Mouse (Mus musculus) forebrain, embryonic 16.5 days (tissue): ENCODE measurements at regions not wholly inside any gene's neighbourhood (a gene's known extent, or its start where the extent isn't known, plus 50 kb on each side); places are given as distances from the start of the nearest gene placed in this dataset.

Experiments used
- ATAC-seq: fragments of 200-750 bp; cut with Nextera tagmentation; 2 replicates; pipeline ENCODE4 v1.8.0; 2017; ENCODE audit warnings: mild to moderate bottlenecking, moderate library complexity
- H3K27ac ChIP-seq: fragments of 300-500 bp; sonication (generic); 2 replicates; pipeline ENCODE4 v1.5.1; 2014; ENCODE audit warnings: low read length, control low read depth
- H3K27me3 ChIP-seq: fragments of 300-500 bp; sonication (generic); replicated peaks from 2 replicates; pipeline ENCODE4 v1.6.1; 2014; ENCODE audit warnings: low read length; ENCODE audit not compliant: control insufficient read depth, insufficient read depth
- H3K36me3 ChIP-seq: fragments of 300-500 bp; sonication (generic); 2 replicates; pipeline ENCODE4 v1.6.1; 2014; ENCODE audit not compliant: control insufficient read depth, insufficient read depth
- H3K4me1 ChIP-seq: fragments of 300-500 bp; sonication (generic); replicated peaks from 2 replicates; pipeline ENCODE4 v1.6.1; 2014; ENCODE audit warnings: low read length; ENCODE audit not compliant: control insufficient read depth, insufficient read depth
- H3K4me2 ChIP-seq: fragments of 300-500 bp; sonication (generic); 2 replicates; pipeline ENCODE4 v1.6.1; 2014; ENCODE audit warnings: mild to moderate bottlenecking, low read length, control low read depth
- H3K4me3 ChIP-seq: fragments of 300-500 bp; sonication (generic); replicated peaks from 2 replicates; pipeline ENCODE4 v1.5.1; 2014; ENCODE audit warnings: mild to moderate bottlenecking, low read length, control low read depth
- H3K9ac ChIP-seq: fragments of 300-500 bp; sonication (generic); replicated peaks from 2 replicates; pipeline ENCODE4 v1.6.1; 2014; ENCODE audit warnings: low read depth, low read length, control low read depth
- H3K9me3 ChIP-seq: fragments of 300-500 bp; sonication (generic); 2 replicates; pipeline ENCODE4 v1.6.1; 2016; ENCODE audit warnings: low read length; ENCODE audit not compliant: control insufficient read depth
- WGBS: fragments of 180-500 bp; shearing (Covaris S2); extraction: QIAGEN DNeasy Blood & Tissue Kit; methylation state at CpG from one replicate; pipeline ENCODE4 v1.1.7; 2014; 5-methylcytosine and 5-hydroxymethylcytosine counted together

DNA sequence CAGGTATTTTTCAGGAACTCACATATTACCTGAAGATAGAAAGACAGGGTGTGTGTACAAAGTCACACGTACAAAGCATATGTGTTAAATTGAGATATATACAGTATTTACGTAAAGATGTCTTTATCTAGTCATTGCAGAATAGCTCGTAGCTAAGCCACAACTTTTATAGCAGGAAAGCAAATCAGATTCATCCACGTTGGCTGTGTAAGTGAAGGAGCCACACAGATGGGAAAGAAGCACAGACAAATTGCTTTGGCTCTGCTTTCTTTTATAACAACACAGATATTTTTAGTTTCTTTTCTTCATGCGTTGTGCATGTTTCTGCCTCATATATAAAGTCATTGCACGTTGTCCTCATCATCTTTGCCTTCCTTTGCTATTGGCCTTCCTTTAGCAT, 610.6 kb downstream of the Cetn3 start:
- Histone ChIP-seq H3K4me3 (no peak overlapping the region), H3K4me1 (no peaks in the 10 kb centered on the region), H3K36me3 (no peaks in the 10 kb centered on the region), H3K9ac (no peak overlapping the region), H3K4me2 (no peak overlapping the region), H3K9me3 (no peaks in the 10 kb centered on the region), H3K27me3 (no peaks in the 10 kb centered on the region), H3K27ac (peak overlapping the region; percentile 48)
- ATAC-seq = peak; percentile 54; the same call in 1 of the 2 replicates
- WGBS = 67% methylated on average over 6 of the region's 6 CpGs

GRCm38 (mm10) chr13:82413677-82414076, 630.8 kb downstream of the Cetn3 start:
- 79% methylated on average over 3 of the region's 3 CpGs for WGBS
- no peak overlapping the region for H3K9ac ChIP-seq

DNA sequence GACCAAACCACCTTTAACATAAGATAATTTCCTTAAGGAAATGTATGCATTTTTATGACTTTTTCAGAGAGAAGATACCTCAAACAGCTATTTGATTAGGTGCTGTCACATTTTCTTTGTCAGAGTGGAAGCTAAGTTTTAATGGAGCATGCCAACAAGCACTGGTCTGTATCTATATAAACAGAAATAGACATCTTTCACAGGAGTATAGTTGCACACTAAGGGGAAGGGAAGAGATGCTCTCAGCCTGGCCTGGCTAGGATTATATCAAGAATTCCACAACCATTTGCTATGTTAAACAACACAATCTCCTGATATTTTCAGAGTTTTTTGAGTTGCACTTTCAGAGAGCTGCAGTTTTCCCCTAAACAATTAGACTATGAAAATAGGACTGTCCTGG, 638.1 kb downstream of the Cetn3 start:
- Histone ChIP-seq H3K27ac (no peak overlapping the region), H3K27me3 (no peaks in the 10 kb centered on the region), H3K4me2 (no peak overlapping the region), H3K9ac (no peak overlapping the region), H3K4me1 (peaks cover 8% of the 10 kb centered on the region; the same call in 1 of the 2 replicates), H3K4me3 (no peak overlapping the region), H3K9me3 (no peaks in the 10 kb centered on the region), H3K36me3 (no peaks in the 10 kb centered on the region)
- ATAC-seq = no peak

More at GRCm38 (mm10) chr13:82413677-82414076, 630.8 kb downstream of the Cetn3 start:
- H3K27me3 ChIP-seq = no peaks in the 10 kb centered on the region
- H3K36me3 ChIP-seq = no peaks in the 10 kb centered on the region
- H3K4me1 ChIP-seq = no peaks in the 10 kb centered on the region
- H3K4me3 ChIP-seq = no peak overlapping the region
- H3K27ac ChIP-seq = no peak overlapping the region
- no peaks in the 10 kb centered on the region for H3K9me3 ChIP-seq
- no peak for ATAC-seq
- no peak overlapping the region for H3K4me2 ChIP-seq

DNA sequence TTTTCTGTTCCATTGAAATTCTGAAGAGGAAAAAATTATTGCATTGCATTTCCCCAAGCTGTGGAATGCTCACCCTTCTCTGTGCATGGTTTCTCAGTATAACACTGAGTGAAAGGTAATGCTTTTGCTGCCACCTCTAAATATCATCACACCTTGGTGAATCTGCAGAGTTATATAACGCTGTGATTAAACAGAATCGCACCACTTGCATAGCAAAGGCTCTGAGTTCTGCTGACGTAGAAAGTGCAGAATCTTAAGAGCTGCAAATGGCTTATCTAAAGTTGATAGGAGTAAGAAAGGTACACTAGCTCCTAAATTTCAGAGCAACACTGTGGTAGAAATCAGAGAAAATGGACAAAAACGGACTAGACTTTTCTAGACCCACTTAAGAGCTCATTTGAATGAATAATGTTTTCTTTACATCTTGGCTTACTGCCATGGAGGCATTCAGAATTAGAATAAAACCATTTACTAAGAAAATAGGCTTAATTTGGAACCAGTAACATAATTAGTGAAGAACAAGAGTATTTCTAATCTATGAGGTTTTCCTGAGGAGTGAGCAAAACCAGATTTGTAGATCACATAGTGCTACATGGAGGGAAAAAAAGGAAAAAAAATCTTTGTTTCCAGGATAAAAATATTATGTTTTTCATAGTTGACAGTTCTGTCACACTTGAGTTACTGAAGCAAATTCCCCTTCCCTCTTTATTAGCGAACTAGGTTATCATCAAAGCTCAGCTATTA, 641.2 kb downstream of the Cetn3 start:
- Histone ChIP-seq H3K27me3 (no peaks in the 10 kb centered on the region), H3K9ac (no peak overlapping the region), H3K27ac (no peak overlapping the region), H3K36me3 (no peaks in the 10 kb centered on the region), H3K4me2 (no peak overlapping the region), H3K4me3 (no peak overlapping the region), H3K4me1 (peaks cover 8% of the 10 kb centered on the region; the same call in 1 of the 2 replicates), H3K9me3 (no peaks in the 10 kb centered on the region)
- WGBS = 34% methylated on average over 5 of the region's 5 CpGs
- peak; percentile 47; the same call in 1 of the 2 replicates for ATAC-seq

- Histone ChIP-seq H3K27ac (no peak overlapping the region), H3K27me3 (no peaks in the 10 kb centered on the region), H3K36me3 (no peaks in the 10 kb centered on the region), H3K4me2 (no peak overlapping the region), H3K4me3 (no peak overlapping the region), H3K4me1 (peaks cover 8% of the 10 kb centered on the region; the same call in 1 of the 2 replicates), H3K9me3 (no peaks in the 10 kb centered on the region), H3K9ac (no peak overlapping the region)
- peak; percentile 64 for ATAC-seq
- 32% methylated on average over 10 of the region's 10 CpGs for WGBS
Observed at GRCm38 (mm10) chr13:82424732-82425341, 642.0 kb downstream of the Cetn3 start.

- Histone ChIP-seq H3K9ac (no peak overlapping the region), H3K4me1 (no peaks in the 10 kb centered on the region), H3K9me3 (no peaks in the 10 kb centered on the region), H3K4me2 (no peak overlapping the region), H3K36me3 (no peaks in the 10 kb centered on the region), H3K27ac (no peak overlapping the region), H3K4me3 (no peak overlapping the region), H3K27me3 (no peaks in the 10 kb centered on the region)
- WGBS = 65% methylated on average over 2 of the region's 2 CpGs
- no peak for ATAC-seq
Observed at GRCm38 (mm10) chr13:82432411-82432810, 649.5 kb downstream of the Cetn3 start.

GRCm38 (mm10) chr13:82439294-82439693, 656.4 kb downstream of the Cetn3 start:
- Histone ChIP-seq H3K27ac (no peak overlapping the region), H3K27me3 (no peaks in the 10 kb centered on the region), H3K36me3 (no peaks in the 10 kb centered on the region), H3K4me1 (no peaks in the 10 kb centered on the region), H3K4me2 (no peak overlapping the region), H3K4me3 (no peak overlapping the region), H3K9me3 (no peaks in the 10 kb centered on the region), H3K9ac (no peak overlapping the region)
- no peak for ATAC-seq
- WGBS = 95% methylated on average over 1 of the region's 1 CpGs

GRCm38 (mm10) chr13:82453650-82454049, 670.8 kb downstream of the Cetn3 start:
- no peak overlapping the region for H3K4me2 ChIP-seq
- no peak overlapping the region for H3K9ac ChIP-seq
- H3K4me1 ChIP-seq = no peaks in the 10 kb centered on the region
- H3K27me3 ChIP-seq = no peaks in the 10 kb centered on the region
- no peak overlapping the region for H3K4me3 ChIP-seq
- H3K27ac ChIP-seq = no peak overlapping the region
- H3K36me3 ChIP-seq = no peaks in the 10 kb centered on the region
- peak; percentile 65; the same call in 1 of the 2 replicates for ATAC-seq
- no peaks in the 10 kb centered on the region for H3K9me3 ChIP-seq
- 64% methylated on average over 5 of the region's 5 CpGs for WGBS

DNA sequence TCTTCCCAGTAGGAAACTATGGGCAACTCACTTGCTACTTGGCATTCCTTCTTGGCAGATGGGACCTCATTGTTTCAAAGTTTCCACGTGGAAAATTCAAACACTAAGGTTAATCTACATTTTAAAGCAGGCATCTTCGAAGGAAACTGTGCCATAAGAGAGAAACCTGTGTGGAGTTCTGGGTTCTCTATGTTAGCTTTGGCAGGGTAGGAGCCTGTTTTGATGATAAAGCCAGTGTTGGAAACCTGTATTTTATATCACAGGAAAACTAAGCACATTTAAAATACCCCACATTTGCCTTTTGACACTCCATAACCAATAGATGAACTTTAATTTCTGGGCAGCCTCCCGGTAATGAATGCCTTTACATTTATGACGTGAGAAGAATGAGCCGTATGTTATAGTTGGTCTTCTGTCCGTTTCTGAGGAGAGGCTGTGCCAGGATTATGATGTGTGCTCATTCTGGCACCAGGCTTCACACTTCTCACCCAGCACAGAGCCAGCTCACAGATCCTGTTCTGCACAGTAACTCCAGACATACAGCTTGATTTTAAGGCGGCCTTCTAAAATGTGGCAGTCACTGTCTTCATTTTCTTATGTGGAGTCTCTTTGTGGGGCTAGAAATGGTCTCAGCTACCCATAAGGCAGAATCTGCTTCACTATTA, 700.5 kb downstream of the Cetn3 start:
- WGBS = 68% methylated on average over 7 of the region's 7 CpGs
- H3K9me3 ChIP-seq = no peaks in the 10 kb centered on the region
- no peak overlapping the region; the same call in 1 of the 2 replicates for H3K27ac ChIP-seq
- ATAC-seq = no peak
- H3K27me3 ChIP-seq = no peaks in the 10 kb centered on the region
- no peaks in the 10 kb centered on the region for H3K4me1 ChIP-seq
- no peak overlapping the region for H3K4me3 ChIP-seq
- no peak overlapping the region for H3K4me2 ChIP-seq
- H3K9ac ChIP-seq = no peak overlapping the region
- H3K36me3 ChIP-seq = no peaks in the 10 kb centered on the region
